Mouse (Mus musculus) stomach, embryonic 14.5 days (tissue): ENCODE measurements at regions not wholly inside any gene's neighbourhood (a gene's known extent, or its start where the extent isn't known, plus 50 kb on each side); places are given as distances from the start of the nearest gene placed in this dataset.

ENCODE experiments used
- ATAC-seq: fragments of 200-750 bp; cut with Nextera tagmentation; 2 replicates; pipeline ENCODE4 v1.8.0; 2017; ENCODE audit warnings: low read depth, moderate TSS enrichment; ENCODE audit not compliant: insufficient number of reproducible peaks, insufficient read depth, low FRiP score
- H3K27ac ChIP-seq: fragments of 300-500 bp; sonication (generic); 2 replicates; pipeline ENCODE4 v1.5.1; 2014; ENCODE audit warnings: mild to moderate bottlenecking, low read length, moderate library complexity, mixed read lengths
- H3K27me3 ChIP-seq: fragments of 300-500 bp; sonication (generic); 2 replicates; pipeline ENCODE4 v1.6.1; 2014; ENCODE audit warnings: low read length, control low read depth, mixed read lengths; ENCODE audit not compliant: control insufficient read depth, insufficient read depth
- H3K36me3 ChIP-seq: fragments of 300-500 bp; sonication (generic); 2 replicates; pipeline ENCODE4 v1.6.1; 2014; ENCODE audit warnings: mild to moderate bottlenecking, control low read depth, low read length, moderate library complexity, mixed read lengths; ENCODE audit not compliant: control insufficient read depth, insufficient read depth
- H3K4me1 ChIP-seq: fragments of 300-500 bp; sonication (generic); 2 replicates; pipeline ENCODE4 v1.6.1; 2014; ENCODE audit warnings: low read length, control low read depth, mixed read lengths; ENCODE audit not compliant: control insufficient read depth, insufficient read depth
- H3K4me2 ChIP-seq: fragments of 300-500 bp; sonication (generic); replicated peaks from 2 replicates; pipeline ENCODE4 v1.6.1; 2014; ENCODE audit warnings: low read depth, low read length, control low read depth
- H3K4me3 ChIP-seq: fragments of 300-500 bp; sonication (generic); 2 replicates; pipeline ENCODE4 v1.5.1; 2014; ENCODE audit warnings: low read depth, low read length, control low read depth
- H3K9ac ChIP-seq: fragments of 300-500 bp; sonication (generic); replicated peaks from 2 replicates; pipeline ENCODE4 v1.6.1; 2014; ENCODE audit warnings: low read depth, mild to moderate bottlenecking, control low read depth, low read length, moderate library complexity, mixed read lengths
- H3K9me3 ChIP-seq: fragments of 300-500 bp; sonication (generic); 2 replicates; pipeline ENCODE4 v1.6.1; 2016; ENCODE audit warnings: low read depth, low read length, control low read depth; ENCODE audit not compliant: control insufficient read depth
- WGBS: fragments of 180-500 bp; shearing (Covaris S2); extraction: QIAGEN DNeasy Blood & Tissue Kit; methylation state at CpG from one replicate; pipeline ENCODE4 v1.1.7; 2014; 5-methylcytosine and 5-hydroxymethylcytosine counted together

- Histone ChIP-seq H3K4me2 (no peak overlapping the region), H3K9ac (no peak overlapping the region), H3K27me3 (no peaks in the 10 kb centered on the region), H3K36me3 (no peaks in the 10 kb centered on the region), H3K4me3 (no peak overlapping the region), H3K4me1 (no peaks in the 10 kb centered on the region), H3K9me3 (no peaks in the 10 kb centered on the region), H3K27ac (no peak overlapping the region)
- WGBS: 84% methylated on average over 2 of the region's 2 CpGs
- ATAC-seq: no peak
These were observed 529.4 kb upstream of the Syt1 start for GRCm38 (mm10) chr10:109540229-109540628.

- Histone ChIP-seq H3K4me2 (no peak overlapping the region), H3K9me3 (no peaks in the 10 kb centered on the region), H3K36me3 (no peaks in the 10 kb centered on the region), H3K27me3 (no peaks in the 10 kb centered on the region), H3K9ac (no peak overlapping the region), H3K4me3 (no peak overlapping the region), H3K4me1 (no peaks in the 10 kb centered on the region), H3K27ac (no peak overlapping the region)
- 79% methylated on average over 2 of the region's 2 CpGs for WGBS
- ATAC-seq: no peak
These were observed 517.3 kb upstream of the Syt1 start for GRCm38 (mm10) chr10:109528096-109528495.

GRCm38 (mm10) chr10:109521681-109522080 lies 510.9 kb upstream of the Syt1 start:
- Histone ChIP-seq H3K27ac (no peak overlapping the region), H3K36me3 (no peaks in the 10 kb centered on the region), H3K9ac (no peak overlapping the region), H3K9me3 (no peaks in the 10 kb centered on the region), H3K27me3 (no peaks in the 10 kb centered on the region), H3K4me3 (no peak overlapping the region), H3K4me2 (no peak overlapping the region), H3K4me1 (no peaks in the 10 kb centered on the region)
- 38% methylated on average over 2 of the region's 2 CpGs for WGBS
- ATAC-seq: no peak

GRCm38 (mm10) chr10:109517664-109518063 lies 506.9 kb upstream of the Syt1 start:
- Histone ChIP-seq H3K4me2 (no peak overlapping the region), H3K36me3 (no peaks in the 10 kb centered on the region), H3K9me3 (no peaks in the 10 kb centered on the region), H3K9ac (no peak overlapping the region), H3K27me3 (no peaks in the 10 kb centered on the region), H3K27ac (no peak overlapping the region), H3K4me1 (no peaks in the 10 kb centered on the region), H3K4me3 (no peak overlapping the region)
- no peak for ATAC-seq
- 65% methylated on average over 1 of the region's 1 CpGs for WGBS

- no peaks in the 10 kb centered on the region for H3K9me3 ChIP-seq
- no peak for ATAC-seq
- no peak overlapping the region for H3K27ac ChIP-seq
- H3K4me2 ChIP-seq: no peak overlapping the region
- no peaks in the 10 kb centered on the region for H3K27me3 ChIP-seq
- H3K9ac ChIP-seq: no peak overlapping the region
- no peak overlapping the region for H3K4me3 ChIP-seq
- no peaks in the 10 kb centered on the region for H3K4me1 ChIP-seq
- no peaks in the 10 kb centered on the region for H3K36me3 ChIP-seq
- 78% methylated on average over 3 of the region's 3 CpGs for WGBS
These were observed 504.4 kb upstream of the Syt1 start for GRCm38 (mm10) chr10:109515225-109515624.

GRCm38 (mm10) chr10:109510917-109511715 lies 500.3 kb upstream of the Syt1 start:
- H3K4me2 ChIP-seq: no peak overlapping the region
- 62% methylated on average over 1 of the region's 1 CpGs for WGBS
- no peaks in the 10 kb centered on the region for H3K36me3 ChIP-seq
- no peak overlapping the region for H3K9ac ChIP-seq
- no peaks in the 10 kb centered on the region for H3K4me1 ChIP-seq
- no peaks in the 10 kb centered on the region for H3K9me3 ChIP-seq
- H3K27me3 ChIP-seq: no peaks in the 10 kb centered on the region
- no peak overlapping the region for H3K4me3 ChIP-seq
- no peak for ATAC-seq
- no peak overlapping the region for H3K27ac ChIP-seq

- Histone ChIP-seq H3K27me3 (no peaks in the 10 kb centered on the region), H3K4me3 (no peak overlapping the region), H3K4me1 (no peaks in the 10 kb centered on the region), H3K36me3 (no peaks in the 10 kb centered on the region), H3K9me3 (no peaks in the 10 kb centered on the region), H3K27ac (no peak overlapping the region), H3K4me2 (no peak overlapping the region), H3K9ac (no peak overlapping the region)
- WGBS: 63% methylated on average over 1 of the region's 1 CpGs
- no peak for ATAC-seq
These were observed 497.8 kb upstream of the Syt1 start for GRCm38 (mm10) chr10:109508553-109508952.

- Histone ChIP-seq H3K36me3 (no peaks in the 10 kb centered on the region), H3K9ac (no peak overlapping the region), H3K27me3 (no peaks in the 10 kb centered on the region), H3K4me2 (no peak overlapping the region), H3K27ac (no peak overlapping the region), H3K4me1 (no peaks in the 10 kb centered on the region), H3K9me3 (no peaks in the 10 kb centered on the region), H3K4me3 (no peak overlapping the region)
- ATAC-seq: no peak
- 74% methylated on average over 3 of the region's 3 CpGs for WGBS
These were observed 496.4 kb upstream of the Syt1 start for GRCm38 (mm10) chr10:109507228-109507627.

GRCm38 (mm10) chr10:109504683-109505082 lies 493.9 kb upstream of the Syt1 start:
- Histone ChIP-seq H3K27ac (no peak overlapping the region), H3K4me2 (no peak overlapping the region), H3K27me3 (no peaks in the 10 kb centered on the region), H3K9me3 (no peaks in the 10 kb centered on the region), H3K4me3 (no peak overlapping the region), H3K9ac (no peak overlapping the region), H3K4me1 (no peaks in the 10 kb centered on the region), H3K36me3 (no peaks in the 10 kb centered on the region)
- WGBS: 56% methylated on average over 4 of the region's 4 CpGs
- no peak for ATAC-seq
